Mouse (Mus musculus): ENCODE results near the gene Sema3g. TPM values are rescaled to one million over a fixed set of nuclear protein-coding genes. Genes with fewer than 3 reads are reported as not detected.

The Sema3g gene
- 1 to 10 TPM; 7.0 to 8.3 TPM for total RNA-seq (2021)
- long read RNA-seq, experiment 1, partial matches to known transcripts, result 0 of 2 reads
- long read RNA-seq, experiment 1, other reads (novel, unspliced or antisense), result 2 of 2 reads
- long read RNA-seq, experiment 2, result 0 reads

DNA sequence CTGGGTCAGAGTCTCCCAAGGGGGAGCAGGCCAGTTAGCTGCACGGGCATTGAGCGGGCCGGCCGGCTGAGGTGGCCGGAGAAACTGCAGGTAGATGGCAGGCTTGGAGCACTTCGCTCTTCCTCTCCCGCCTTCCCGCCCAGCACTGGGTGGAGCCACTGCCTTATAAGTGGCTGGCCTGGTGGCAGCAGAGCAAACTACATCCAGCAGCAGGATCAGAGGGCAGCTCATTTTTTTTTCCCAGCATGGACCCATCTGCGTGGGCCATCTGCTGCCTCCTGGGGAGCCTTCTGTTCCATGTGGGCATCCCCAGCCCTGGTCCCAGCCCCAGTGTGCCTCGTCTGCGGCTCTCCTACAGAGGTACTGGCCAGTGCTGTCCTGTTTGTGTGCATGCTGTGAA, at the start of gene Sema3g:
Sema3g (plus strand) TSS at position 195 of the 400 bp plus-strand sequence.
- peak; percentile 68 for DNase-seq
- Histone ChIP-seq H3K4me3 (peak within 1 kb of the TSS; percentile 65), H3K27ac (peak within 1 kb of the TSS; percentile 74)
- peak; percentile 64 for TF ChIP-seq CTCF (IDR thresholded peaks at IDR 0.05)
- intact Hi-C loops (cut with DNase I), result no loop called here

GRCm38 (mm10) chr14:31168425-31168824, 49.2 kb upstream of the Sema3g start, which contains the start of gene Stab1:
Gene Stab1 (minus strand): TSS chr14:31168641.
- DNase-seq, result peak; percentile 57
- TF ChIP-seq CTCF (IDR thresholded peaks at IDR 0.05), result no peak
- intact Hi-C loops (cut with DNase I), result no loop called here
- Histone ChIP-seq H3K27ac (peak within 1 kb of the TSS; percentile 76), H3K4me3 (peak within 1 kb of the TSS; percentile 69)

GRCm38 (mm10) chr14:31169508-31169907, 48.2 kb upstream of the Sema3g start:
- TF ChIP-seq CTCF (IDR thresholded peaks at IDR 0.05), result no peak

GRCm38 (mm10) chr14:31170963-31171362, 46.7 kb upstream of the Sema3g start:
- intact Hi-C loops (cut with DNase I), result no loop called here
- Histone ChIP-seq H3K27ac (no peak overlapping the region), H3K4me3 (no peak overlapping the region)
- no peak for DNase-seq
- TF ChIP-seq CTCF (IDR thresholded peaks at IDR 0.05), result no peak

More at GRCm38 (mm10) chr14:31169508-31169907, 48.2 kb upstream of the Sema3g start:
- intact Hi-C loops (cut with DNase I), result no loop called here
- no peak for DNase-seq
- Histone ChIP-seq H3K27ac (peak overlapping the region; percentile 76), H3K4me3 (no peak overlapping the region)

GRCm38 (mm10) chr14:31171386-31171785, 46.3 kb upstream of the Sema3g start:
- no peak overlapping the region for H3K4me3 ChIP-seq
- H3K27ac ChIP-seq, result peak overlapping the region; percentile 20; the same call in 1 of the 2 replicates
- intact Hi-C loops (cut with DNase I), result no loop called here
- no peak for DNase-seq
- TF ChIP-seq CTCF (IDR thresholded peaks at IDR 0.05), result no peak

GRCm38 (mm10) chr14:31171821-31172220, 45.8 kb upstream of the Sema3g start:
- Histone ChIP-seq H3K27ac (peak overlapping the region; percentile 20; the same call in 1 of the 2 replicates), H3K4me3 (no peak overlapping the region)
- TF ChIP-seq CTCF (IDR thresholded peaks at IDR 0.05), result no peak
- intact Hi-C loops (cut with DNase I), result no loop called here
- DNase-seq, result no peak

DNA sequence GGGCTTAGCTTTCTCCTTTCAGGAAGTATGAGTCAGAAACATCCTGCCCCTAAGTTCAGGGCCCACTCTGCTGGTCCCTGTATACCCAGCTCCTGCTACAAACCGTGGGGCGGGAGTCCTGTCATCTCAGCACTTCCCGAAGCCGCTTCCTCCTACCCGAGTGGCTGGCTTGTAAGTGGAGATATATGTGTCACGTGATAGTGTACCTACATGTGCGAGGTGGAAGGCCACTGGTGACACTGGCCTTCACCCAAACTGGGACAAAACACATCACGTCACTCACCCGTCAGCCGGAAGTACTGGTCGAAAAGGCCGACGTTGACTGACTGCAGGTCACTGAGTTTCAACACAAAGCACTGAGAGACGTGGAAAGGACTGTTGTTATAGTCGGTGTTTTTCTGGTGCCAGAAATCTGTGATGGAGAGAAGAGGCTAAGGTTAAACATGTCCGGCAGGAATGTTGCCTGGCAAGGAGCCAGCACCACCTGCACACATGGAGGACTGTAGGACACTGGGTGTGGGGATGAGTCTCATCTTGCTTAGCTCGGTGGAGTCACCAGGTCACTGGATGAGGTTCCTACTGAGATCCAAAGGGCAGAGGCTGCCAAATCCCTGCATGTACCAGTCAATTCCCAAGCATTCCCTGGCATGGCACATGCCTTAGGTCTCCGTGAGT, 44.7 kb upstream of the Sema3g start:
- TF ChIP-seq CTCF (IDR thresholded peaks at IDR 0.05), result no peak
- Histone ChIP-seq H3K4me3 (no peak overlapping the region), H3K27ac (peak overlapping the region; percentile 59)
- DNase-seq, result no peak
- intact Hi-C loops (cut with DNase I), result no loop called here

DNA sequence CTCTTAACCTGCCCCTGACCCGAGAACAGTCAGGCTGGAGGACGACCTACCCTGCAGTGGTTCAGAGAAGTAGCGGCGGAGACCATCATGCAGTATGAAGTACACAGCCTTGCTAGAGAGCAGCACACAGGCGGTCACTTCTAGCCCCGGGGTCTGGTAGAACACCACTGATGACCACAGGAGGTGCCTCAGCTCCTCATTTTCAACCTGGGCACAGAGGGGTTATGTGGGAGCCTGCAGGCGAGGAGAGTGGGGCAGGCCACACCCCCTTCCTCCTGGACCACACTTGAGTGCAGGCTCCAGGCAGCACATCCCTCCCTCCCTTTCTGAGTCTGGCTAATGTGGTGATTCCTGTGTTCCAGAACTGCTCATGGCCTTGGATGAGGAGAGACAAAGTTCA, 44.1 kb upstream of the Sema3g start:
- no peak for TF ChIP-seq CTCF (IDR thresholded peaks at IDR 0.05)
- intact Hi-C loops (cut with DNase I), result no loop called here
- no peak for DNase-seq
- Histone ChIP-seq H3K4me3 (no peak overlapping the region), H3K27ac (0 out of 2 replicates have a peak overlapping the region, but pooled peaks have one; percentile 16)

GRCm38 (mm10) chr14:31177287-31177686, 40.4 kb upstream of the Sema3g start:
- intact Hi-C loops (cut with DNase I), result loop anchor here (5.0 kb wide), 1 partner anchor 45 kb away; the partner anchor contains the start of gene Nt5dc2

DNA sequence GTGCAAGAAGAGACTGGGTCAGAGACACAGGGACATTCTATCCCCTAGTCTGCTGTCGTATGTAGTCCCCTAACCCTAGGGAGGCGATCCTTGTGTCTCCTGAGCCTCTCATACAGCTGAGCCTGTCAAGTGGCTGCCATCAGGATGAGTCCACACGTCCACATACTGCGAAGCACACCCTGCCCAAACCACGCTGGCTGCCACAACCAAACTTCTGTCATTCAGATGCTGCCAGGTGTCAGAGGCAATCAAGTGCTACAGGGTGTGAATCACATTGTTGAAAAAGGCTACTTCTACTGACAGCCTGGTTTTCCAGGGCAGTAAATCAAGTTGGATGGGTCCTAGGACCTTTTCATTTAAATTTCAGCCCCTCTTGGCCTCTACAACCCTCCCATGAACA, 39.9 kb upstream of the Sema3g start:
- intact Hi-C loops (cut with DNase I), result loop anchor here (5.0 kb wide), 1 partner anchor 45 kb away; the partner anchor contains the start of gene Nt5dc2
- no peak overlapping the region for H3K4me3 ChIP-seq
- no peak for DNase-seq
- TF ChIP-seq CTCF (IDR thresholded peaks at IDR 0.05), result no peak
- no peak overlapping the region for H3K27ac ChIP-seq

More at GRCm38 (mm10) chr14:31177287-31177686, 40.4 kb upstream of the Sema3g start:
- no peak for TF ChIP-seq CTCF (IDR thresholded peaks at IDR 0.05)
- H3K4me3 ChIP-seq, result no peak overlapping the region
- H3K27ac ChIP-seq, result no peak overlapping the region
- DNase-seq, result no peak

GRCm38 (mm10) chr14:31179677-31180365, 37.8 kb upstream of the Sema3g start:
- no peak for TF ChIP-seq CTCF (IDR thresholded peaks at IDR 0.05)
- no peak overlapping the region for H3K4me3 ChIP-seq
- peak overlapping the region; percentile 58 for H3K27ac ChIP-seq
- intact Hi-C loops (cut with DNase I), result loop anchor here (5.0 kb wide), 1 partner anchor 48 kb away; the partner anchor contains the start of gene Nt5dc2
- peak; percentile 80 for DNase-seq

- intact Hi-C loops (cut with DNase I), result no loop called here
- no peak for TF ChIP-seq CTCF (IDR thresholded peaks at IDR 0.05)
- H3K4me3 ChIP-seq, result no peak overlapping the region
- peak; percentile 52 for DNase-seq
- peak overlapping the region; percentile 58 for H3K27ac ChIP-seq
Observed at GRCm38 (mm10) chr14:31181512-31181911, 36.1 kb upstream of the Sema3g start.

- intact Hi-C loops (cut with DNase I), result no loop called here
- Histone ChIP-seq H3K27ac (peak overlapping the region; percentile 58), H3K4me3 (no peak overlapping the region)
- TF ChIP-seq CTCF (IDR thresholded peaks at IDR 0.05), result no peak
- no peak for DNase-seq
Observed at GRCm38 (mm10) chr14:31182786-31183290, 34.8 kb upstream of the Sema3g start.
